Mouse (Mus musculus) lung, adult 2 months (tissue): ENCODE results near the gene Wdr95.

ENCODE experiments used
- CTCF ChIP-seq: fragments of 200-500 bp; IDR thresholded peaks from 2 replicates; pipeline ENCODE4 v1.5.1; 2011; ENCODE audit warnings: mild to moderate bottlenecking, low read length, control low read depth; ENCODE audit not compliant: insufficient read depth
- POLR2A ChIP-seq: fragments of 200-500 bp; IDR thresholded peaks from 2 replicates; pipeline ENCODE4 v1.6.1; 2011; ENCODE audit warnings: low read depth, mild to moderate bottlenecking, control low read depth, low read length, borderline replicate concordance; ENCODE audit errors: extremely low read depth

DNA sequence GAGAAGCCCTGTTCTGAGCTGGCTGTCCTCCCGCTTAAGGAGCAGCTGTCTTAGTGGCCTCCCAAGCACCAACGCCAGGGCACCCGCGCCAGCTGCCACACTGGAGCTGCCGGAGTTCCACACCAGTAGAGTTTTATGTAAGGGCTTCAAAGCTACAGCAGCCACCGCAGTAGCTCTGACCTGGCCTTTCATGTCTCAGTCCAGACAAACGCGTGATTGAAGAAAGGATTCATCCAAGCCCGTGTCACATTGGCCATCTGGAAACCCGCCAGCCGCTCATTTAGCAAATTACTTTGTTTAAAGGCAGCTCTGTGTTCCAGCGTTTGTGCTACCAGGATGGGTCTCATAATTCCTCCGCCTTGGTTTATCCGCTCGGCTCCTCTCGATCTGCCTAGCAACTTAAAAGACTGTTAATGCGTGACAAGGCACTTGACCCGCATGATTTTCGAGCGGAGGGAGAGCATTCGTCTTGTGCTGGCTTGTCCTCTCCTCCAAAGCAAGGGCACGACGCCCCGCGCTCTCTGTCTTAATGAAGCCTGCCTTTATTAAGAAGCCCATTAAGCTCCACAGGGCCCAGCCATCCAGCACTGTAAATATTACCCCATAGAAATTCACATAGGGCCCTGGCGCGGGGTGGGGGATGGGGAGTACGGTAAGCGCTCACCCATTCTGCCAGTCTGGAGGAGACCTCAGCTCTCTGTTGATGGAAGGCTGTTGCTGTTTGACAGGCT is at the start of gene Wdr95:
- TF ChIP-seq CTCF (no peak), POLR2A (no peak)
